Mouse (Mus musculus) lung, postnatal 0 days (tissue): ENCODE measurements around the gene Col8a2. TPM values are rescaled to one million over a fixed set of nuclear protein-coding genes. Genes with fewer than 3 reads are reported as not detected.

Experiments
- ATAC-seq: fragments of 200-750 bp; cut with Nextera tagmentation; 2 replicates; pipeline ENCODE4 v1.8.0; 2017; ENCODE audit warnings: moderate library complexity
- DNase-seq: peaks from one replicate; pipeline ENCODE4 v3.0.0-alpha.2; 2016; ENCODE audit warnings: low spot score
- H3K27ac ChIP-seq: fragments of 300-500 bp; sonication (generic); 2 replicates; pipeline ENCODE4 v1.5.1; 2014; ENCODE audit warnings: antibody characterized with exemption, mild to moderate bottlenecking, low read length, mixed read lengths
- H3K27me3 ChIP-seq: fragments of 300-500 bp; sonication (generic); replicated peaks from 2 replicates; pipeline ENCODE4 v1.6.1; 2014; ENCODE audit warnings: low read length, mixed read lengths; ENCODE audit not compliant: insufficient read depth
- H3K36me3 ChIP-seq: fragments of 300-500 bp; sonication (generic); 2 replicates; pipeline ENCODE4 v1.6.1; 2014; ENCODE audit warnings: low read length, mixed read lengths; ENCODE audit not compliant: insufficient read depth
- H3K4me1 ChIP-seq: fragments of 300-500 bp; sonication (generic); 2 replicates; pipeline ENCODE4 v1.6.1; 2014; ENCODE audit warnings: antibody characterized with exemption, low read depth, low read length, mixed read lengths; ENCODE audit not compliant: insufficient read depth
- H3K4me2 ChIP-seq: fragments of 300-500 bp; sonication (generic); replicated peaks from 2 replicates; pipeline ENCODE4 v1.6.1; 2014; ENCODE audit warnings: low read depth, mild to moderate bottlenecking, low read length, moderate library complexity, mixed read lengths
- H3K4me3 ChIP-seq: fragments of 300-500 bp; sonication (generic); 2 replicates; pipeline ENCODE4 v1.5.1; 2014; ENCODE audit warnings: low read depth, low read length
- H3K9ac ChIP-seq: fragments of 300-500 bp; sonication (generic); replicated peaks from 2 replicates; pipeline ENCODE4 v1.6.1; 2014; ENCODE audit warnings: low read depth, mild to moderate bottlenecking
- H3K9me3 ChIP-seq: fragments of 300-500 bp; sonication (generic); 2 replicates; pipeline ENCODE4 v1.6.1; 2016; ENCODE audit warnings: low read length, mixed read lengths
- CTCF ChIP-seq: IDR thresholded peaks from 2 replicates; pipeline ENCODE4 v1.5.1; 2016; ENCODE audit warnings: antibody characterized with exemption, mild to moderate bottlenecking
- EP300 ChIP-seq: IDR thresholded peaks from 2 replicates; pipeline ENCODE4 v1.6.1; 2016; ENCODE audit warnings: antibody characterized with exemption, mild to moderate bottlenecking, control low read depth
- WGBS: fragments of 180-500 bp; shearing (Covaris S2); extraction: QIAGEN DNeasy Blood & Tissue Kit; methylation state at CpG from one replicate; pipeline ENCODE4 v1.1.7; 2014; 5-methylcytosine and 5-hydroxymethylcytosine counted together
- polyA plus RNA-seq: library from polyadenylated mRNA; unstranded; fragments of >200 nt; fragmentation: Nextera tagmentation; extraction: Ambion mirVana; gene quantifications from 2 replicates; pipeline ENCODE4 v1.2.1, GENCODE M21; 2015

Gene Col8a2
- polyA plus RNA-seq, 1 experiment from 2014 or later: 1.4 TPM

- ATAC-seq (peak; percentile 40), DNase-seq (peak; percentile 91)
- Histone ChIP-seq H3K27me3 (no peaks in the 10 kb centered on the region), H3K27ac (peak overlapping the region; percentile 81), H3K4me2 (peak overlapping the region; percentile 3), H3K4me3 (no peak overlapping the region; the same call in 1 of the 2 replicates), H3K9me3 (no peaks in the 10 kb centered on the region), H3K36me3 (no peaks in the 10 kb centered on the region), H3K4me1 (peaks cover 31% of the 10 kb centered on the region), H3K9ac (no peak overlapping the region)
- TF ChIP-seq CTCF (no peak), EP300 (peak; percentile 40)
- WGBS: under 1% methylated on average over 15 of the region's 15 CpGs
Measured at GRCm38 (mm10) chr4:126259523-126260160, 27.0 kb upstream of the Col8a2 start.

- Histone ChIP-seq H3K9ac (no peak overlapping the region), H3K4me1 (peaks cover 31% of the 10 kb centered on the region), H3K27ac (peak overlapping the region; percentile 81), H3K4me3 (no peak overlapping the region), H3K36me3 (no peaks in the 10 kb centered on the region), H3K4me2 (peak overlapping the region; percentile 3), H3K27me3 (no peaks in the 10 kb centered on the region), H3K9me3 (no peaks in the 10 kb centered on the region)
- WGBS: 4% methylated on average over 10 of the region's 10 CpGs
- DNase-seq (peak; percentile 96), ATAC-seq (peak; percentile 58)
- TF ChIP-seq EP300 (no peak), CTCF (no peak)
Measured at GRCm38 (mm10) chr4:126260520-126261201, 25.9 kb upstream of the Col8a2 start.

- peak; percentile 32 for DNase-seq
- no peak overlapping the region for H3K4me3 ChIP-seq
- H3K36me3 ChIP-seq: no peaks in the 10 kb centered on the region
- no peak for ATAC-seq
- H3K27me3 ChIP-seq: no peaks in the 10 kb centered on the region
- no peak overlapping the region for H3K9ac ChIP-seq
- peaks cover 31% of the 10 kb centered on the region for H3K4me1 ChIP-seq
- peak overlapping the region; percentile 3 for H3K4me2 ChIP-seq
- TF ChIP-seq EP300 (no peak), CTCF (no peak)
- 59% methylated on average over 6 of the region's 6 CpGs for WGBS
- no peaks in the 10 kb centered on the region for H3K9me3 ChIP-seq
- H3K27ac ChIP-seq: peak overlapping the region; percentile 81
Measured at GRCm38 (mm10) chr4:126261266-126261665, 25.3 kb upstream of the Col8a2 start.

GRCm38 (mm10) chr4:126261675-126262074, 24.9 kb upstream of the Col8a2 start:
- H3K27me3 ChIP-seq: no peaks in the 10 kb centered on the region
- no peaks in the 10 kb centered on the region for H3K36me3 ChIP-seq
- DNase-seq (no peak), ATAC-seq (no peak)
- no peak overlapping the region for H3K9ac ChIP-seq
- no peak for TF ChIP-seq CTCF
- no peak for TF ChIP-seq EP300
- H3K4me3 ChIP-seq: no peak overlapping the region
- no peaks in the 10 kb centered on the region for H3K9me3 ChIP-seq
- H3K27ac ChIP-seq: peak overlapping the region; percentile 81
- 41% methylated on average over 7 of the region's 7 CpGs for WGBS
- H3K4me1 ChIP-seq: peaks cover 31% of the 10 kb centered on the region
- no peak overlapping the region for H3K4me2 ChIP-seq

GRCm38 (mm10) chr4:126262119-126262807, 24.3 kb upstream of the Col8a2 start, which contains the start of gene Trappc3:
TSS of gene Trappc3 (plus strand) at chr4:126262325.
- Histone ChIP-seq H3K27me3 (no peaks in the 10 kb centered on the region), H3K4me3 (peak within 1 kb of the TSS; percentile 79), H3K36me3 (no peaks in the 10 kb centered on the region), H3K9ac (peak within 1 kb of the TSS; percentile 74), H3K9me3 (no peaks in the 10 kb centered on the region), H3K4me2 (peak within 1 kb of the TSS; percentile 90), H3K27ac (peak within 1 kb of the TSS; percentile 81), H3K4me1 (peaks cover 27% of the 10 kb centered on the region)
- TF ChIP-seq EP300: no peak
- peak; percentile 98 for TF ChIP-seq CTCF
- ATAC-seq (peak; percentile 91), DNase-seq (peak; percentile 99)
- 1% methylated on average over 44 of the region's 46 CpGs for WGBS

- WGBS: 70% methylated on average over 3 of the region's 3 CpGs
- DNase-seq: no peak
- no peaks in the 10 kb centered on the region for H3K27me3 ChIP-seq
- no peak overlapping the region for H3K9ac ChIP-seq
- no peaks in the 10 kb centered on the region for H3K4me1 ChIP-seq
- no peak overlapping the region for H3K27ac ChIP-seq
- no peaks in the 10 kb centered on the region for H3K9me3 ChIP-seq
- no peak overlapping the region for H3K4me3 ChIP-seq
- no peak for TF ChIP-seq EP300
- TF ChIP-seq CTCF: no peak
- peaks cover 13% of the 10 kb centered on the region; the same call in 1 of the 2 replicates for H3K36me3 ChIP-seq
- no peak overlapping the region for H3K4me2 ChIP-seq
- no peak for ATAC-seq
Measured at GRCm38 (mm10) chr4:126269292-126269691, 17.3 kb upstream of the Col8a2 start.
